Mouse (Mus musculus): ENCODE measurements around the gene Txnrd2. TPM values are rescaled to one million over a fixed set of nuclear protein-coding genes. Genes with fewer than 3 reads are reported as not detected.

Txnrd2 gene
- total RNA-seq, 4 experiments from 2014 or later: 17.2 to 23.5 (median 21.3) TPM

DNA sequence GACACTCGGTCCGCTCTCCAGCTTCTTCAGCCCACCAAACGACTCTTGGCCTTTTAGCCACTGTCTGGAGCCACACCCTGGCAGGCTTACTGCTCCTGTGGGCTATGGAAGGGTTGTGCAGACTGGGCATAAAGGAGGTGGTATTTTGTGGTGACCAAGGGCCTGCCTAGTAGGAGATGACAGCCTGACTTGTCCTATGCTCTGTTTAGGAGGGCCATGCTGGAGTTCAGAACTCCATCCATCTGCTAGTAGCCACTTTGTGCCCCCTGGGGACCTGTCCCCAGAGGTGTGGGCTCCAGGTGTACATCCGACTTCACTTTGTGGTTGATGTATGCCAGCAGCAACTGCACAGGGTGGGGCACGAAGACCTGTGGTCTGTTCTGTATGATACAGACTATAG is 32.6 kb upstream of the Txnrd2 start:
- DNase-seq (ENCODE audit: low spot score in 2 of 2): no peak

DNA sequence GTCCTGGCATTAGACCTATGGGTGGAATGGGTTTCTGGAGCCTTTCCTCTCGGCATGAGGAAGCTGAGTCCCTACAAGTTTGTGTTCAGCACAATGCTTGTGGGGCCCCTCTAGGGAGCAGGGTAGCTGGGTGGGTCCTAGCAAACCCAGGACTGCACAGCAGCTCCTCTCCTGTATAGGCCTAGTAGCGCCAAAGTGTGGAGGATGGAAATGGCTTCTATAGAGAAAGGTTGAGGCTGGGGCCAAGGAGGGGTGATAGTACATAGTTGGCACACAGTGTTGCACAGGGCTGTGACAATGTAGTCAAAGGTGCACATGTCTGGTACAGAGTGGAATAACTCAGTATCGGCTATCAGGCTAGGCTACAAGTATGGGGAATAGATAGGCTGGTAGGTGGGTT is 32.1 kb upstream of the Txnrd2 start:
- no peak for DNase-seq (ENCODE audit: low spot score in 2 of 2)

GRCm38 (mm10) chr16:18394777-18395619 is 31.2 kb upstream of the Txnrd2 start:
- DNase-seq (ENCODE audit: low spot score in 2 of 2): no peak

- no peak for DNase-seq (ENCODE audit: low spot score in 2 of 2)
These were observed 30.6 kb upstream of the Txnrd2 start for GRCm38 (mm10) chr16:18395620-18396036.

- peak; percentile 69 to 71 for DNase-seq (ENCODE audit: low spot score in 2 of 2)
These were observed 30.0 kb upstream of the Txnrd2 start for GRCm38 (mm10) chr16:18396201-18396600.

- DNase-seq (ENCODE audit: low spot score in 2 of 2): no peak
These were observed 29.2 kb upstream of the Txnrd2 start for GRCm38 (mm10) chr16:18396791-18397621.

GRCm38 (mm10) chr16:18400028-18400427 is 26.2 kb upstream of the Txnrd2 start:
- DNase-seq (ENCODE audit: low spot score in 2 of 2): no peak

DNA sequence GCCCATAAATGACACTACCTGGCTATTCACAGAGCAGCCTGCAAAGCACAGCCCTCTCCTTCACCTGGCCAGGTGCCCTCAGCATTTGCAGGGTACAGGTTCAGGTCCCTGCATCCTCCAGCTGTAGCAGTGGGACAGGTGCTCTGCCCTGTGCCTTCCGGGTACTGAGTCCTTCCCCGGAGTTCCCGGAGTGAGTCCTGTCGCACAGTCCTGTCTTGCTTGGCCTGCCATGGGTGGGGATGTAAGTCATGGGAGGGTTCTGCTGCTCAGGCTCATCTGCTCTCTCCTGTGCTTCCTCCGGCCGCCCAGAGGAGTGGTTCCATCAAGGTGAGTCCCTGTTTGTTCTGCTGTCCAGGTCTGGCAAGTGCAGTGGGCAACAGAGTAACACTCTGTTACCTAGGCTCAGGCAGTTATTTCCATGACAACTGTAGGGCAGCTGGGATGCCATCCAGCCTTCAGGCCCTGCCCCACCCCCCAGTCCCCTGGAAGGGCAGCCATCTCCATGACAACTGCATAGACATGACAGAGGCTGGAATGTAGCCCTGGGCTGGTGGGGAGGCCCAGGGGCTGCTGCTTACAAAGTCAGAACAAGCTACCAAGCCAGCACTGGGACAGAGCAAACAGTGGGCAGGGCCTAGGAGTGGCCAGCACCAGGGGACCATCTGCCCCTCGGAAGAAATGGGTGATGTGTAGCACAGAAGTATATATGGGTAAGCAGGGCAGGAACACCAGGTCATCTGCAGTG is 25.5 kb upstream of the Txnrd2 start:
- no peak for DNase-seq (ENCODE audit: low spot score in 2 of 2)

DNA sequence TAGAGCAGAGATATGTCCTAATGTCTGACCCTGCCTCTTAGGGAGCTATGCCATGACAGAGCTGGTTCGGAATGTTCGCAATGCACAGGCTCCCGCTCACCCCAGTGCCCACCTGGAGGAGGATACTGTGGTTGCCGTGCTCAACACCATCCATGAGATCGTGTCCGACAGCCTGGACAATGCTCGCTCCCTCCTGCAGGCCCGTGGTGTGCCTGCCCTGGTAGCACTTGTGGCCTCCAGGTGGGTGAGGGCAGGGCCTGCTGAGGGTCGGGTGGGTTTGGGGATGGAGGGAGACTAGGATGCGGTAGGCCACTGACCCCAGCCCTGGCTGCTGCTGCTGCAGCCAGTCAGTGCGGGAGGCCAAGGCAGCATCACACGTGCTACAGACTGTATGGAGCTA is 22.9 kb upstream of the Txnrd2 start:
- DNase-seq (ENCODE audit: low spot score in 2 of 2): no peak

- no peak for DNase-seq (ENCODE audit: low spot score in 2 of 2)
These were observed 20.9 kb upstream of the Txnrd2 start for GRCm38 (mm10) chr16:18405091-18405854.

DNA sequence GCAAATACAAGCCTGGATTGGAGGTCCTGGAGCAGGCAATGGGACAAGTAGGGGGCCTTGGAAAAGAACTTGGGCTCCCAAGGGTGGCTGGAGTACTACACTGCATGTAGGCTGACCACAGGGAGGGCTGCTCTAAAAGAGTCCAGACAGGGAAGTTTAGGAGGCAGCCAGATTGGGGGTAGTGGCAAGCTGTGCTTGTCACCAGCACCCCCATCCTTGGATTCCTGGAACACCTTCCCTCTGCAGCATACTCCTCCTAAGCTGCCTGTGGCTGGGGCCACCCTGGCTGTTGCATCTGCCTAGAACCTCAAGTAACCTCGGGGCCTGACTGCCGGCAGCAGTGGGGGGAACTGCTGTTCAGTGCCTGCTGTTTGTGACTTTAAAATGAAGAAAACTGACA is 20.3 kb upstream of the Txnrd2 start:
- DNase-seq (ENCODE audit: low spot score in 2 of 2): no peak

GRCm38 (mm10) chr16:18406293-18406692 is 19.9 kb upstream of the Txnrd2 start:
- no peak for DNase-seq (ENCODE audit: low spot score in 2 of 2)

DNA sequence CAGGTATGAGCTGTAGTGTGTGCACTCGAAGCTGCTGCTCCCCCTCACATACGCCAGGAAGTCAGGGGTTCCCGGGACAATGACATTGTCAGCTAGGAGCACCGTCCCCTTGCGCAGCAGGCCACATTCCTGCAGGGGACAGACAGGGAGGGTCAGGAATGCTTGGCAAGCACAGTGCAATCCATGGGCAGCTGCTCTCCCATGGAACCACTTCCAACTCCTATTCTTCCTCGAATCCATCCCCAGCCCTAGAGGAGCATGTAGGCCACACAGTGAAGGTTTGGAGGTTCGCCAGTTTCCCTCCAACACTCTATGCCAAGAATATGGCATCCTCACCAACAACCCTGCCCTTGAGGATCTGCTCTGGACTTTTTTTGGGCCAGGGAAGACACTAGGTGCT is 18.3 kb upstream of the Txnrd2 start:
- no peak for DNase-seq (ENCODE audit: low spot score in 2 of 2)

DNA sequence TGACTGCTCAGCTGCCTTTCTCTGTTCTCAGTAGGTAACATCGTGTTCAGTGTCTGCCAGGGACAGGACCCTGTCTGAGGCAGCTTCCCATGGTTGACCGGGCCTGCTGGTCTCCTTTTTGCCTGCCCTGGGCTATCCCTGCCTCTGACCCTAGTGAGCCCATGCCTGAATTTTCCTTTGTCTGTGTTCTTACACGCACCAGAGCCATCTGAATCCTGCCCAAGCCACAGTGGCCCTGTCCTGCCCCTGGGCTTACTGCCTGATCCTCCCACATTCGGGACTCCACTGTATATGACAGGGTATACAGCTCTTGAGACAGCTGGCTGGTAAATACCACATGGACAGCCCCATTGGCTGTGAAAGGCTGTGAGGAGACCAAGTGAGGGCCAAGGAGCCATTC is 16.4 kb upstream of the Txnrd2 start:
- DNase-seq (ENCODE audit: low spot score in 2 of 2): no peak

- no peak for DNase-seq (ENCODE audit: low spot score in 2 of 2)
These were observed 15.8 kb upstream of the Txnrd2 start for GRCm38 (mm10) chr16:18410418-18410817.

DNA sequence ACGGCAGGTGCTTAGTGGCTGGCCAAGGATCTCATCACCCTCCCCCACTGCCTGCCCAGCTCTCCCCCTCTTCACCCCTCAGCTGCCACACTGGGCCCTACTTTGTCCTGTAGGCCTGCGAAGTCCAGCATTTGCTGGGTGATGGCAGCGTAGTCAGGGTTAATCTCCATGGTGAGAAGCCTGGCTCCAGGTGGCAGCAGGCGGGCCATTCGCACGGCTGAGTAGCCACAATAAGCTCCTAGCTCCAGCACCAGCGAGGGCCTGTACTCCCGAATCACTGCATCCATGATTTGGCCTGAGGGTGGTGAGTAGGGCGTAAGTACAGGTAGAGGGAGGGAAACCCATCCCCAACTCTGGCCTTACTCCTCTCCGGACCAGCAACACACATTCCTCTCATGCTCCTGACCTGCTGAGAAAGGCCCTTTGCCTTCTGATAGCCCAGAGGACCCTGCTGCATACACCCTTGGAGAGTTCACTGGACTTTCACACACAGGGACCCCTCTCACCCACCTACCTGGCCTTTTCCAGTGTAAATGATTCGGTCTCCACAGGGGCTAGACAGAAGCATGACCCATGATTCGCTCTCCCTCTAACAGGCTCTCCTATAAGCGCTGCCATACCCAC is 15.0 kb upstream of the Txnrd2 start:
- no peak for DNase-seq (ENCODE audit: low spot score in 2 of 2)

- DNase-seq (ENCODE audit: low spot score in 2 of 2): peak; percentile 55 to 67
These were observed 14.2 kb upstream of the Txnrd2 start for GRCm38 (mm10) chr16:18411802-18412476.

- no peak for DNase-seq (ENCODE audit: low spot score in 2 of 2)
These were observed 13.0 kb upstream of the Txnrd2 start for GRCm38 (mm10) chr16:18413032-18413816.

GRCm38 (mm10) chr16:18416094-18416761 is 10.0 kb upstream of the Txnrd2 start:
- DNase-seq (ENCODE audit: low spot score in 2 of 2): peak in 1 of 2 experiments; percentile 40

All from gastrocnemius, adult 8-10 months (tissue).